Mouse (Mus musculus) left cerebral cortex, adult 18-20 months (tissue): Measurements from ENCODE around the gene Gm13199. TPM values are rescaled to one million over a fixed set of nuclear protein-coding genes. Genes with fewer than 3 reads are reported as not detected.

Experiments
- DNase-seq, 2 experiments: peaks; one replicate each; pipeline ENCODE4 v3.0.0; 2021 to 2022; ENCODE audit warnings: low spot score in 2 of 2, mixed read lengths in 1 of 2
- long read RNA-seq, 2 experiments: library from polyadenylated mRNA; stranded (forward); transcript quantifications; one replicate each; pipeline ENCODE4 v2.0.0; 2021
- total RNA-seq, 2 experiments: library from RNA; stranded (reverse); gene quantifications; 2 replicates each; pipeline ENCODE4 v1.2.3; 2021

The Gm13199 gene
- 1 to 10 TPM; 1.7 to 1.8 TPM for total RNA-seq
- long read RNA-seq, experiment 1, result 0 reads
- long read RNA-seq, experiment 2, result 0 reads

DNA sequence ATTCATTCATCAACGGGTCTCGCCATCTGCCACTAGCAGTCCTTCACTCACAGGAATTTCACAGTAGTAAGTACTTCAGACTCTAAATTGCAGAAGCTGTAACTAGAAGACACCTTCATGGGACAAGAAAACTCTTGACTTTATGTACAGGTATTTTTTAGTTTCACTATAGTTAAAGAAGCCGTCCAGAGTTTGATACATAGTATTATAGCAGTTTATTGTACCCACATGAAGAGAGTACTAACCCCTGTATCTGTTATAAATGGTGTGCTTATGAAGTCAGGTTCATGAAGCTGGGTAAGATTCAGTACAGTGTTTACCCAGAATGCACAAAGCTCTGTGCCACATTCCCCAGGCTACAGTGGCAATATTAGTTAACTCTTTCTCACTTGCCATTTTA, at the start of gene Gm13199:
Gm13199 (minus strand) TSS at position 101 of the 400 bp plus-strand sequence.
- DNase-seq, result no peak

DNA sequence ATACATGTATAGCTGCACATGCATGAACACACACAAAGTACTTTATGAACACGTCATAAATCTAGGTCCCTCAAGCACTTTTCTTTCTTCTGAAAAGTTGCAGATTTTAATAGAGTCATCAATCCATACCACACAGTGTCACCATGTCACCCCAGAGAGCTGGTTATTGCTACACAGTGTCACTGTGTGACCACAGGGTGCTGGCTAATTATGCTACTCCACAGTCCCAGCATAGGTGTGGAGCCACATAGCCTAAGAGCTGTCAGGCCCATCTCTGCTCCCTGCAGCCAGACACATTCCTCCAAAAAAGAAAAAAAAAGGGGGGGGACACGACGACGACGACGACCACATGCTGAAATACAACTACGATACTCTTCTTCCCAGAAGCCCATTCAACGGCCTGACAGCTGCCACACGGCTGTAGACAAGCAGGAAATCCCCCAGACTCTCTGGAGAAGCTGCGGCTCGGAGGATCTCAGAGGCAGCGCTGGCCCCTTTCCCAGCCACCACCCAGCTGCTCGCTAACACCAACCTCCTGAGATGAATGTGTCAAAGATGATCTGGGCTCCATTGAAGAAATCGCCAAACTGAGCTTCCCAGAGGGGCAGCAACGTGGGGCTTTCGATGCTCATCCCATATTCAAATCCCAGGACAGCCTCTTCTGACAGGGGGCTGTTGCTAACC, 48.7 kb upstream of the Gm13199 start:
- peak in 1 of 2 experiments; percentile 24 for DNase-seq

DNA sequence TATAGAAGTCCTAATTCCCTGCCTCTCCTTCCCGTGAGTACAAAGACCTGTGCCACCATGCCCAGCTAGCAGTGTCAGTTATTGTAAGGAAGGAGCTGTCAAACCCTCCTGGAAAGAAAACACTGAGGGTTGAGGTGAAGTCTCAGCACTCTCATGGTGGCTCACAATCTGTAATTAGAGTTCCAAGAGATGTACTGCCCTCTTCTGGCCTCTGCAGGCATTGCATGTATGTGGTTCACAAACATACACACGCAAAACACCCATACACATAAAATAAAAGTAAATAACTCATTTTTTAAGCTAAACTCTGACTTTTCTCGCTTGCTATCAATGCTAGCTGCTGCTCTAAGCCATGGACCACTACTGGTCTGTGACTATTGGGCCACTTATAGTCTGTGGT, 43.9 kb upstream of the Gm13199 start:
- DNase-seq, result no peak

DNA sequence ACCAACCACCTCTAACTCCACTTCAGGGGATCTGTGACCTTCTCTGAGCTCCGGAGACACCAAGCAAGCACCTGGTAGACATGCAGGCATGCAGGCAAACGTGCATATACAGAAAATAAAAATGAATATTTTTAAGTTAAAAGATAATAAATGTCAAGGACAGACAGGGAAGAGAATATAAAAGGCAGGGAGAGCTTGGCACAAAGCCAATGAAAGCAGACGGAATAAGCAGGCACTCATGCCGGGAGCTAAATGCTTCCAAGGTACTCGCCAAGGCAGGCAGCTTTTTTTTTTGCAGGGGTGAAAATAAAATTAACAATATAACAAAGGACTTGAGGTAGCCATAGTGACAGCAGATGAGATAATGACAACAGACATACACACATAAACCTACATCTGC, 43.4 kb upstream of the Gm13199 start:
- DNase-seq, result peak in 1 of 2 experiments; percentile 30

DNA sequence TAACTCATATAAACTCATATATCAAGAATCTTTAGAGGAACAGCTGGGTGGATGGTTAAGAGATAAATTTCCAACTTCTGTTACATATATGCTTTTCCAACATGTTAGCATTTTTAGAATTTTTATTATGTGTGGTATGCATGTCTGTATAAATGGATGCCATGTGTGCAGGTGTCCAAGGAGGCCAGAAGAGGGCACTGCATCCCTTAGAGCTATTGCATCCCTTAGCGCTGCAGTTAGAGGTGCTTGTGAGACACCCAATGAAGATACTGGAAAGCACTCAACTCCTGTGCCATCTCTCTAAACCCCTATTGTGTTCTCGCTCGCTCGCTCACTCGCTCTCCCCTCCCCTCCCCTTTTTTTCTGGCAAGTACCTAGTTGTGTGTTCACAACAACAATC, 37.4 kb upstream of the Gm13199 start:
- no peak for DNase-seq

DNA sequence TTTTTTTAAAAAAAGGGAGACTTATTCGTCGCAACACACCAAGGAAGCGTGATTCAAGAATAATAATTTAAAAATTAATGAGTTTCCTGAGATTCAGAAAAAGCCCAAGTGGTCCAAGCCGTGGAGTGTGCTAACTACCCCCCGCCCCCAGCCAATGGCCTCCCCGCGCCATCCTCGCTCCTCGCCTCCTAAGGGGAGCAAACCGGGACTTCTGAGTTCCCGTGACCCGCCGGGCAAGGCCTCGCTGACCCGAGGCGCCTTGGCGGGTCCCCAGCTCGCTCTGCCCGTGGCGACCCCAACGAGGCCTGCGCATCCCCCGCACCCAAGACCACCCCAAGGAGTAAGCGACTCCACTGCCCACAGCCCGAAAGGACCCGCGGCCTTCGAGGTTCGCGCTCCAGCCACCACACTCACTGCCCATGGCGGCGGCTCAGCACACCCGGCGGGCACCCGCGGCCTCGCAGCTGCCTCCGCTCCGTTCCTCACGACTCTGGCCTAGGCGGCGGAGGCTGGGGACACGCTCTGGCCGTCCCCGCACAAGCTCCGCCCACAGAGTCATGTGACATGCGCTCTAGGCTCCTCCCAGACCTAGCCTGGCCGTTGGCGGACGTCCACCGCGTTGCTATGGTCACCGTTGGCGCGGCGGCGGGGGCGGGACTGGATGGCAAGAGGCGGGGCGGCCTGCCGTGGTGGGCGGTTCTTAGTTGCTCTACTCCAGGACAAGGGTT, 32.3 kb upstream of the Gm13199 start, which contains the start of gene Sec61a2:
Sec61a2 (minus strand) TSS at position 590 of the 728 bp plus-strand sequence.
- peak; percentile 99 to 100 for DNase-seq

DNA sequence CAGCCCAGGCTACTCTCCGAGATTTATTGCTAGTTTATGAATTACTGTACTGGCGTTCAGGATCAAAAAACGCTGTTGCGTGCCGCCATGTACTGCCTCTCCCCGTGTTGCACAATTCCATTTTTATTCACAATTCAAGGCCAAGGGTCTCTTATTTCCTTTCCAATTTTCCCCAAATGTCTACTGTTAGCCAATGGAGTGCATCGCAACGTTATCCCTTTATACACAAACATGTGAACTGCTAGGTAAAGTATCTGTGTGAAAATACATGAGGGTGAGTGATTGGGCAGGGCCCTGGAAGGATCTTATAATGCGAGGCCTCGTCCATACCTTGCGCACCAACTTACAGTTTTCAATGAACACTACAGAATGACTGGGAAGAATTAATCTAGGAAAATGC, 31.6 kb upstream of the Gm13199 start:
- no peak for DNase-seq

DNA sequence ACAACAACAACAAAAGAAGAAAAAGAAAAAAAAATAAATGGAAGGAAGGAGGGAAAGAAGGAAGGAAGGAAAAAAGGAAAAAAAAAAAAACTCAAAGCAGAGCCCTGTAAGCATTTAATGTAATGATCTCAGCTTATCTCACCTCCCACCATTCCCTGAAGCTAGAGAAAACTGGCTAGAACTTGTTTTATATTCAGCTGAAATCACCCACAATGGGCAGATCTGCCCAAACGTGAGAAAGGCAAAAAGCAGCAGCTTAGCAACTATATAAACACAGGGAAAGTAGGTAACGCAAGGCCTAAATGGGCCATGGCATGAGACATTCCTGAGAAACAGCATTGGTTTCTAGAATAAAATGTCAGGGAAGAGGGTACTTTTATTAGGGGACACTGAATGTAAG, 26.7 kb upstream of the Gm13199 start:
- peak; percentile 12 to 30 for DNase-seq

DNA sequence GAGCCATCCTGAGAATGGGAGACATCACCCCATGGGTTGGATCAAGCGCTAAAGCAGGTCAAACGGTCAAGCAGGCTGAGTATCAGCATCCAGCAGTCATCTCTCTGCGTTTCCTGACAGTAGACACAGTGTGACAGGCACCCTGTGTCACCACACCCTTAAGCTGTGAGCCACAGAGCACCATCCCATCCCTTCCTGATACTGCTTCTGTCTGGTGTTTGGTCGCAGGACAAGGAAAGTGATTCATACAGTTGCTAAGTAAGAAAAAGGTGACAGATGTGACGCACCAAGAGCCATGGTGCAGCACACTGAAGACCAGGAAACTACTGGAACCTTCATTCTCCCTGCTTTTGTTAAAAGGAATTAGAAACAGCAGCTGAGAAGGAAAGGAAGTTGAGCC, 26.1 kb upstream of the Gm13199 start:
- no peak for DNase-seq

DNA sequence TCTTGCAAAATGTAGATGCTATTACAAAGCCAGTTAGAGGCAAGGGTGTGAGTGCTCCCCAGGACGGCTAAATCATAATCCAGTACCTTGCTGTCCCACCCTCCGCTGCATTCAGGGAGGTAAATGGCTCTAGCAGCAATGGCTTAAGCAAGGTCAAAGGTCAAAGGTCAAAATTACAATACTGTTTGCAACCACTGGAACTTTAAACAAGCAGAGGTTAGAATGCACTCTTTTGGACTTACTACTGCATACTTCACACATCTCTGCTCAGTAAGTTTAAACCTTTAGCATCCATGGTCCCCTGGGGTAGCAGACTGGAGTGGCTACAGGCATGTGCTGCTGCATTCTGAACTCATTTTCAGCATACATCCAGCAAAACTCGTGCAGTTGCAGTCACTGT, 14.7 kb upstream of the Gm13199 start:
- no peak for DNase-seq

DNA sequence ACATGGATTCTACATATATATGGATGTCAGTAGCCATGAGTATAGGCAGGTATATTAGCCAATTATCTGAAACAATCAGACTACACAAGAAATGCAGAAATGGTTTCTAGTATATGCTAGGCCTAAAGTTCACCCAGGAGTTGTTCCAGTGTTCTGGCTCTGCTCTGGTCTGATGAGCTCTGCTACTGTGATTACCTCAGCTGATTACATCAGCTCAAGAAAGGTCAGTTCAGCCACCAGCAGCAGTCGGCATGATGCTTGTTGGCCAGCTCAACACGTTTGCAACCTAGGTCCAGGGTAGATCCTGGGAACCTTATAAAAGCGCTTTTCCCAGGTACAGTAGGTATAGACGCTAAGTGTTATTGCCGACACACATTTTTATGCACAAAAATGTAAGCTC, 7.0 kb upstream of the Gm13199 start:
- DNase-seq, result no peak

DNA sequence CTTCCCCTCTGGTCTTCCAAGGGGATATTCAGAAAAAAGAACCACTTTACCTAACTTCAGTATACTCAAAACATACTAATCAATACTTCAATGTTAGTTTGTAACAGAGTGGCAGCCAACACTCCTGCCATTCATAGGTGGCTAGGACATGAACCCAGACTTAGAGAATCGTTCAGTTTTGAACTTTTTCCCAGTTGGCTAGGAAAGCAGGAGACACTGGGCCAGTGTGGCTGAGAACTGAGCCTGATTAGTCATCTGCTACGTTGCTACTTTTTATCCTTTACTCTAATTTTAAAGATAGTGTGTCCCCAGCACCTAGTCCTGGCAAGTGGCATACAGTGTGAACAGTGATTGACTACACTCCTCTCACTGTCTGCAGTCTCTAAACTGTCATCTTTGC, 4.9 kb upstream of the Gm13199 start:
- no peak for DNase-seq

DNA sequence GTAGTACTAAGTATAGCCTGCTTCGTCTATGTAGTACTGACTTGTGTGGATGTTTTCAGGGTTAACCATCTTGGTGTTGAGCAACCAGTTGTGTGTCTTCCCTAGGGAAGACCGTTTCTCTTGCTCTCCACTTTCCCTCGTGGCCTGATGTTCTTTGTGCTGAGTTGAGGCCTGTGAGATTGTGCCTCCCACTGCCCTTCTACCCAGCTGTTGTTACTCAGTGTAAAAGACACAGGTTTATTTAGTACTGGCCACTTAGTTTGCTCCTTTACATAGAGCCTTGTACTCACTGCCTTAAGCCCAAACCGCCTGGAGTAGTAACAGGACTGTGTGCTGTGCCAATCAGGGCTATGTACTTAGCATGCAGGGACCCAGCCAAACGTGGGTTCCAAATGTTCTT, 10.9 kb downstream of the Gm13199 start:
- DNase-seq, result no peak

DNA sequence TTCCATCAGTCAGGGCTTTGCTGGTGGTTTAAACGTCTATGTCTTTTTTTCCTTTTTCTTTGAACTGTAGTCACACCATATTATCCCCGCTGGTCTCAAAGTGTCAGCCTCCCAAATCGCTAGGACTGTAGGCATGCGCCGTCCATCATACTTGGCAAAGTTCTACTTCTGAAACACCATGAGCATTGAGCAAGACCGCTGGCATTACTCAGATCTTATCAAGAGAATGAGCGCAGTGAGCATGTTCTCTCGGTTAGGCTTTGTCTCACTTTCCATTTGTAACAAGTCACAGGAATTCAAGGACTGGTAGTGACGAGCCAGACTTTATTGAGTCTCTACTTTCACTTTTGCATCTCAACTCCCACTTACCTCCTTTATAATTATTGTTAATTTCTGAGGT, 11.6 kb downstream of the Gm13199 start:
- DNase-seq, result no peak

DNA sequence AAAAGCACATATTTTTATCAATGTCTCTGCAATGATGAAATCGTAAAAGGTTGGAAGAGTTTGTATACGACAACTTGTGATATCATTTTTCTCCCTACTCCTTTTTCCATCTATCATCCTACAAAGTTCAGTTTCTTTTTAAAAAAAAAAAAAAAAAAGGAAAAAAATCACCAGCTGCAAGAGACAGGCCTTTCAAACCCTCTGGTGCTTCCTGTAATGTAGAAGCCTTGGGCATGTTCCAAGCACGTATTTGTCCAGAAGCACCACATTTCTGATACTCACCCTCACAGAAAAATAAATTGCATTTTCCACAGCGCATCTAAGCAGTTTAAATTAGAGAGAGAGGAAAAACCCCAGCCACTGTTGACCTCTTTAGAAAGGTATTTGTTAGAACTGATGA, 16.9 kb downstream of the Gm13199 start:
- DNase-seq, result no peak

DNA sequence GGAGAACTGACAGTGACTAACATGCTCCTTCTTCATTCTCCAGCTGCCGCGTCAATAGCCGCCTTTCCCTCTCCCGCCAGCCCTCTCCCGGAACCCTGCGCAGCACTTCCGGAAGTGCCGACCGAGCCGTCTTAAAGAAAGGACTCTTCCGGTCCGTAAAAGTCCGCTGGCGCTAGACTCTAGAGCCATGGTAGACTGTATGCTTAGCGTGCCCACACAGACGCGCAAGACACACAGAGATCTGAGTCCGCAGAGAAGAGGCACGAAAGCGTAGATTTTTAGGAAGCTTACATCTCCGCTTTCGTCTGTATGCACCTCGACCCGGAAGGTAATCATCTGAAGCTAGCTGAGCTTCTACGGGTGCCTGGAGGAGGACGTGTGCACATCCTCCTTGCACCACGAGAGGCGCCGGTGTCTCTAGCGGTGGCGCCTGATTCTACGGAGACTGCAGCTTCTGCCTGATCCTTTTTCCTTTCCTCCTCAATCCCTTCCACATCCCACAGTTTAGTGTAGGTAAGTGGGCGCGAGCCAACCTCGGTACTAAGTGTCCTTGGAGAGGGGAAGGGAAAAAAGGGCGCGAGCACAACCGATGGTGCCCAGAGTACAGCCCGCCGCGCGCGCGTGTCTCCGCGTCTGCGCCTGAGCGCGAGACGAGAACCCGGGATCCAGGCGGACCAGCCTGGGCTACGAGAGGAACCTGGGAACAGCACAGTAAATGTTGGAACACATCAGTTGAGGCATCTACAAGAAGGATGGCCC, 17.7 kb downstream of the Gm13199 start, which contains the start of the genes Nudt5 and Cdc123:
Nudt5 (plus strand) TSS at position 147 of the 759 bp plus-strand sequence.
Cdc123 (minus strand) TSS at position 292 of the 759 bp plus-strand sequence.
- peak; percentile 89 to 91 for DNase-seq

DNA sequence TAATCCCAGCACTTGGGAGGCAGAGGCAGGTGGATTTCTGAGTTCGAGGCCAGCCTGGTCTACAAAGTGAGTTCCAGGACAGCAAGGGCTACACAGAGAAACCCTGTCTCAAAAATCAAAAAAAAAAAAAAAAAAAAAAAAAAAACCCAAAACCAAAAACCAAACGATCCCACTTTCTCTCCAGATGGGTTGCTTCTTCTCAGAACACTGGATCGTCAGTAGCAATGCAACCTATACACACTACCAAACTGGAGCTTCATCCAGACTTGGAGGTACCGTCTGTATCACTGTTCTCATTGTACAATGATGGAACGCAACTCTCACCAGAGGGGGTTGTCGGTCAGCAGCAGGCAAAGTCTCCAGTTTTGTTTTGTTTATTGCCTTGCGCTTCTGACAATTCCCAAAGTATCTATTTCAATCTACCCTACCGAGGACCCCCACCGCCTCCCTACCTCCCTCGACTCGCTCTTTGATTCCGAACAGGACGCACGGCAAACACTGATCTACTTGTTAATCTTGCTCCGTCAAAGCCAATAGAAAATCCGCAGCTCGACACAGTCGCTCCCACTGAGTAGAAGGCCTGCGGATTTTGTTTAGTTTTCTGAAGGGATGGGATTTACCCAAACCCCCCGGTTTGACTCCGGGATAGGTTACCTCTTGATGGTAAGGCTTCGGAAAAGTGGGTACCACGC, 18.4 kb downstream of the Gm13199 start:
- DNase-seq, result no peak

DNA sequence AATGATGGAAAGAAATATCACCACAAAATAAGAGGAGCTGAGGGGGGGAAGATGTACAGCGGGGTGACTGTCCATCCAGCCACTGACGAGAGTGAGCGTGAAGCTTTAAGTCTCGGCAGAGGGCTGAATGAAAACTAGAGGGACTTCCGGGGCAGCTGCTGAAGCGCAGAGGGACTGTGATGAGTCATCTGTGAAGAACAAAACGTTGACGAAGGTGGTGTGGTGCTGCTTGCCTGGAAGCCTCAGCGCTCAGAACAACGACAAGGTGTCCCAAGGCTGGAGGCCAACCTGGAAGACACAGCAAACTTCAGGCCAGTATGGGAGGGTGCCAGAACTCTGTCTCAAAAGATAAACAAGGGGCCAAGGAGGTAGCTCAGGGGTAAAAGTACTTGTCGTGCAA, 21.9 kb downstream of the Gm13199 start:
- no peak for DNase-seq

DNA sequence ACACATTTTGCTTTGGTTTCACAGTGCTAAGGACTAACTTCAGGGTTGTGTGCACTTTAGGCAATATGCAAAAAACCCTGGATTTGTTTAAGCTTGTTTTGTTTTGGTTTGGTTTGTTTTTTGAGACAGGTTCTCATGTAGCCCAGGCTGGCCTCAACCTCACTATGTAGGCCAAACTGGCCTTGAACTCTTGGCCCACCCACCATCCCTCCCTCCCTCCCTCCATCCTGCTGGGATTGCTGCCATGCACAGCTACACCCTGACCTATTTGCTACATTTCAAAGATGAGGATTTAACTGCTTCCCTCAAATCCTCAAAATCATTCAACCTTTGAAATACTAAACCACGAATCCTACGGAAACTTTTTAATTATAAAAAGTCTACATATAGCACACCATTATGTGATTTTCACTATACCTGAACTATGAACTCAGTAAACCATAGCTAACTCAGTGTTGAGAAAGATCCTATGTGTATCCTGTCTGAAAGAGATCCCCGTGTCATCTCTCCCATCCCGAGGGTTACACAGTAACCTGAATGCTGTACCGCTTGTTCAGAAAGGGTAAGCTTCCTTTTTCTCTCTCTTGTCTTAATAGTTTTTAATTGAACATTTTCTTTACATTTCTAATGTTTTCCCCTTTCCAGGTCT, 37.3 kb downstream of the Gm13199 start:
- DNase-seq, result no peak

DNA sequence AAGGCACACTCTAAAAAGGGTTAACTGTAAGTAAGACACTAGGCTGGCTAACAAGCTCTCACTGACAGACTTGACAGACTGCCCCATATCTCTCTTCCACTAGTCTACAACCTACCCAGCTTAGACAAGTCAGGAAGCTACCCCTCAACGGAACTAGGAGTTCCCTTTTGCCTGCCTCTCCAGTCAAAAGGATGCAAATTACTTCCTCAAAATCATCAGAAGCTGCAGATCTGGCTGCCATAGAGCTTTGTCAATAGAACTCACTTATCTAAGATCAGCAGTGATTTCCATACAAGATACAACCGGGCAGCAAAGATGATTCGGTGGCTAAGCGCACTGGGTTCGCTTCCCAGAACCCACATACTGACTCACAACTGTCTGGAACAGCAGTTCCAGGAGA, 38.0 kb downstream of the Gm13199 start:
- DNase-seq, result no peak

DNA sequence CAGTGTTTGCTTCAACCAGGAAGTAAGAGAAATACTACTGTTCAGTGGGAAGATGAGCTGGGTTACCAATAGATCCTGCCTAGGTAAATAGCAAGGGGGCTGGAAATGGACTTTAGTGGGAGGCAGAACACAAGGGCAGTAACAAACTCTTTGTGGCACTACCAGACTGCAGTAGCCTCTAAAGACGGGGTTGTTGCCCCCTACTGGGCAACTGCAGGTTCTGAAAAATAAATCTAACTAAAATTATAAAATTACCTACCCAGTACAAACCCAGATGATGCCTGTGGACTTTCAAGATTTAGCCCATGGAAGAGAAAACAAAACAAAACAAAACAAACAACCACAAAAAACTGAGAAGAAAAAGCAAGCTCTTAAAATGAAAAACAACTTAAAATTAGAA, 38.5 kb downstream of the Gm13199 start:
- no peak for DNase-seq
